Mouse (Mus musculus): ENCODE measurements at regions not wholly inside any gene's neighbourhood (a gene's known extent, or its start where the extent isn't known, plus 50 kb on each side); places are given as distances from the start of the nearest gene placed in this dataset.

GRCm38 (mm10) chr4:45600520-45600919, 68.2 kb upstream of the Shb start:
- Histone ChIP-seq H3K4me1 (ENCODE audit: control insufficient read depth, insufficient read depth, insufficient read length, low read length) (no peaks in the 10 kb centered on the region), H3K4me3 (ENCODE audit: low read depth, low read length) (no peak overlapping the region), H3K27me3 (ENCODE audit: control insufficient read depth, insufficient read depth, low read length) (no peaks in the 10 kb centered on the region; the same call in 1 of the 2 replicates), H3K36me3 (ENCODE audit: control insufficient read depth, insufficient read depth, low read length) (no peaks in the 10 kb centered on the region), H3K27ac (ENCODE audit: insufficient read depth, low read depth, low read length) (no peak overlapping the region)
- 77% methylated on average over 9 of the region's 9 CpGs for WGBS
- TF ChIP-seq POLR2A (IDR thresholded peaks at IDR 0.05; ENCODE audit: low read depth, low read length), result no peak
- TF ChIP-seq CTCF (IDR thresholded peaks at IDR 0.05; ENCODE audit: extremely low read depth, insufficient read length, insufficient replicate concordance, low read depth, low read length), result no peak

- 79% methylated on average over 3 of the region's 3 CpGs for WGBS
- Histone ChIP-seq H3K36me3 (ENCODE audit: control insufficient read depth, insufficient read depth, low read length) (no peaks in the 10 kb centered on the region), H3K27ac (ENCODE audit: insufficient read depth, low read depth, low read length) (no peak overlapping the region), H3K4me3 (ENCODE audit: low read depth, low read length) (no peak overlapping the region), H3K4me1 (ENCODE audit: control insufficient read depth, insufficient read depth, insufficient read length, low read length) (no peaks in the 10 kb centered on the region; the same call in 1 of the 2 replicates), H3K27me3 (ENCODE audit: control insufficient read depth, insufficient read depth, low read length) (no peaks in the 10 kb centered on the region)
- TF ChIP-seq POLR2A (IDR thresholded peaks at IDR 0.05; ENCODE audit: low read depth, low read length) (no peak), CTCF (IDR thresholded peaks at IDR 0.05; ENCODE audit: extremely low read depth, insufficient read length, insufficient replicate concordance, low read depth, low read length) (no peak)
Observed at GRCm38 (mm10) chr4:45593435-45593991, 61.2 kb upstream of the Shb start.

GRCm38 (mm10) chr4:45592766-45593165, 60.5 kb upstream of the Shb start:
- TF ChIP-seq POLR2A (IDR thresholded peaks at IDR 0.05; ENCODE audit: low read depth, low read length), result no peak
- no peak for TF ChIP-seq CTCF (IDR thresholded peaks at IDR 0.05; ENCODE audit: extremely low read depth, insufficient read length, insufficient replicate concordance, low read depth, low read length)
- Histone ChIP-seq H3K27ac (ENCODE audit: insufficient read depth, low read depth, low read length) (no peak overlapping the region), H3K4me3 (ENCODE audit: low read depth, low read length) (no peak overlapping the region), H3K36me3 (ENCODE audit: control insufficient read depth, insufficient read depth, low read length) (no peaks in the 10 kb centered on the region), H3K4me1 (ENCODE audit: control insufficient read depth, insufficient read depth, insufficient read length, low read length) (no peaks in the 10 kb centered on the region; the same call in 1 of the 2 replicates), H3K27me3 (ENCODE audit: control insufficient read depth, insufficient read depth, low read length) (no peaks in the 10 kb centered on the region)
- 91% methylated on average over 2 of the region's 2 CpGs for WGBS

GRCm38 (mm10) chr4:45591405-45592315, 59.4 kb upstream of the Shb start:
- Histone ChIP-seq H3K4me3 (ENCODE audit: low read depth, low read length) (no peak overlapping the region), H3K27ac (ENCODE audit: insufficient read depth, low read depth, low read length) (no peak overlapping the region), H3K4me1 (ENCODE audit: control insufficient read depth, insufficient read depth, insufficient read length, low read length) (peaks cover 7% of the 10 kb centered on the region; the same call in 1 of the 2 replicates), H3K36me3 (ENCODE audit: control insufficient read depth, insufficient read depth, low read length) (no peaks in the 10 kb centered on the region), H3K27me3 (ENCODE audit: control insufficient read depth, insufficient read depth, low read length) (no peaks in the 10 kb centered on the region)
- no peak for TF ChIP-seq POLR2A (IDR thresholded peaks at IDR 0.05; ENCODE audit: low read depth, low read length)
- TF ChIP-seq CTCF (IDR thresholded peaks at IDR 0.05; ENCODE audit: extremely low read depth, insufficient read length, insufficient replicate concordance, low read depth, low read length), result no peak
- 36% methylated on average over 23 of the region's 23 CpGs for WGBS

- H3K4me3 ChIP-seq (ENCODE audit: low read depth, low read length), result no peak overlapping the region
- no peaks in the 10 kb centered on the region for H3K27me3 ChIP-seq (ENCODE audit: control insufficient read depth, insufficient read depth, low read length)
Observed at GRCm38 (mm10) chr4:45590836-45591235, 58.6 kb upstream of the Shb start.

GRCm38 (mm10) chr4:45588322-45588721, 56.1 kb upstream of the Shb start:
- Histone ChIP-seq H3K27me3 (ENCODE audit: control insufficient read depth, insufficient read depth, low read length) (no peaks in the 10 kb centered on the region), H3K36me3 (ENCODE audit: control insufficient read depth, insufficient read depth, low read length) (no peaks in the 10 kb centered on the region), H3K27ac (ENCODE audit: insufficient read depth, low read depth, low read length) (no peak overlapping the region), H3K4me3 (ENCODE audit: low read depth, low read length) (no peak overlapping the region), H3K4me1 (ENCODE audit: control insufficient read depth, insufficient read depth, insufficient read length, low read length) (peaks cover 26% of the 10 kb centered on the region)
- WGBS, result 16% methylated on average over 3 of the region's 3 CpGs
- no peak for TF ChIP-seq POLR2A (IDR thresholded peaks at IDR 0.05; ENCODE audit: low read depth, low read length)
- TF ChIP-seq CTCF (IDR thresholded peaks at IDR 0.05; ENCODE audit: extremely low read depth, insufficient read length, insufficient replicate concordance, low read depth, low read length), result no peak

More at GRCm38 (mm10) chr4:45590836-45591235, 58.6 kb upstream of the Shb start:
- TF ChIP-seq POLR2A (IDR thresholded peaks at IDR 0.05; ENCODE audit: low read depth, low read length) (no peak), CTCF (IDR thresholded peaks at IDR 0.05; ENCODE audit: extremely low read depth, insufficient read length, insufficient replicate concordance, low read depth, low read length) (no peak)
- WGBS, result 34% methylated on average over 2 of the region's 2 CpGs
- H3K27ac ChIP-seq (ENCODE audit: insufficient read depth, low read depth, low read length), result no peak overlapping the region
- peaks cover 14% of the 10 kb centered on the region; the same call in 1 of the 2 replicates for H3K4me1 ChIP-seq (ENCODE audit: control insufficient read depth, insufficient read depth, insufficient read length, low read length)
- H3K36me3 ChIP-seq (ENCODE audit: control insufficient read depth, insufficient read depth, low read length), result no peaks in the 10 kb centered on the region

GRCm38 (mm10) chr4:45587202-45587601, 54.9 kb upstream of the Shb start:
- WGBS, result 24% methylated on average over 2 of the region's 2 CpGs
- peak overlapping the region; percentile 2 for H3K27ac ChIP-seq (ENCODE audit: insufficient read depth, low read depth, low read length)
- TF ChIP-seq CTCF (IDR thresholded peaks at IDR 0.05; ENCODE audit: extremely low read depth, insufficient read length, insufficient replicate concordance, low read depth, low read length) (no peak), POLR2A (IDR thresholded peaks at IDR 0.05; ENCODE audit: low read depth, low read length) (no peak)

More at GRCm38 (mm10) chr4:45587202-45587601, 54.9 kb upstream of the Shb start:
- H3K4me3 ChIP-seq (ENCODE audit: low read depth, low read length), result no peak overlapping the region
- no peaks in the 10 kb centered on the region for H3K36me3 ChIP-seq (ENCODE audit: control insufficient read depth, insufficient read depth, low read length)
- no peaks in the 10 kb centered on the region for H3K27me3 ChIP-seq (ENCODE audit: control insufficient read depth, insufficient read depth, low read length)
- peaks cover 26% of the 10 kb centered on the region for H3K4me1 ChIP-seq (ENCODE audit: control insufficient read depth, insufficient read depth, insufficient read length, low read length)
